Mouse (Mus musculus) liver, embryonic 14.5 days (tissue): ENCODE results near the gene Rtn2.

ENCODE experiments used
- CTCF ChIP-seq: IDR thresholded peaks from 2 replicates; pipeline ENCODE4 v1.5.1; 2016; ENCODE audit warnings: antibody characterized with exemption, low read depth, control low read depth
- EP300 ChIP-seq: IDR thresholded peaks from 2 replicates; pipeline ENCODE4 v1.6.1; 2016; ENCODE audit warnings: antibody characterized with exemption, low read depth

GRCm38 (mm10) chr7:19282791-19283405 lies 474 bp downstream of the Rtn2 start:
- TF ChIP-seq CTCF = no peak
- no peak for TF ChIP-seq EP300
